Mouse (Mus musculus) embryonic facial prominence, embryonic 13.5 days (tissue): ENCODE results near the gene Ccnd3. TPM values are rescaled to one million over a fixed set of nuclear protein-coding genes. Genes with fewer than 3 reads are reported as not detected.

Source experiments
- ATAC-seq: fragments of 200-750 bp; cut with Nextera tagmentation; 2 replicates; pipeline ENCODE4 v1.8.0; 2017; ENCODE audit warnings: low read depth; ENCODE audit not compliant: insufficient number of reproducible peaks, insufficient read depth, low FRiP score, low TSS enrichment
- H3K27ac ChIP-seq: fragments of 300-500 bp; sonication (generic); 2 replicates; pipeline ENCODE4 v1.5.1; 2015; ENCODE audit warnings: moderate library complexity, mild to moderate bottlenecking, inconsistent platforms
- H3K27me3 ChIP-seq: fragments of 300-500 bp; sonication (generic); 2 replicates; pipeline ENCODE4 v1.6.1; 2015; ENCODE audit warnings: mild to moderate bottlenecking, inconsistent platforms
- H3K36me3 ChIP-seq: fragments of 300-500 bp; sonication (generic); 2 replicates; pipeline ENCODE4 v1.6.1; 2015; ENCODE audit warnings: mild to moderate bottlenecking, inconsistent platforms
- H3K4me1 ChIP-seq: fragments of 300-500 bp; sonication (generic); 2 replicates; pipeline ENCODE4 v1.6.1; 2015; ENCODE audit warnings: inconsistent platforms
- H3K4me2 ChIP-seq: fragments of 300-500 bp; sonication (generic); 2 replicates; pipeline ENCODE4 v1.6.1; 2015; ENCODE audit warnings: moderate library complexity, mild to moderate bottlenecking, inconsistent platforms
- H3K4me3 ChIP-seq: fragments of 300-500 bp; sonication (generic); 2 replicates; pipeline ENCODE4 v1.5.1; 2015; ENCODE audit warnings: mild to moderate bottlenecking, inconsistent platforms
- H3K9ac ChIP-seq: fragments of 300-500 bp; sonication (generic); 2 replicates; pipeline ENCODE4 v1.6.1; 2015; ENCODE audit warnings: mild to moderate bottlenecking, inconsistent platforms
- H3K9me3 ChIP-seq: fragments of 300-500 bp; sonication (generic); 2 replicates; pipeline ENCODE4 v1.6.1; 2016; ENCODE audit warnings: inconsistent platforms
- WGBS: fragments of 180-500 bp; shearing (Covaris S2); methylation state at CpG from one replicate; pipeline ENCODE4 v1.1.7; 2015; ENCODE audit warnings: mixed read lengths; 5-methylcytosine and 5-hydroxymethylcytosine counted together
- polyA plus RNA-seq: library from polyadenylated mRNA; unstranded; fragments of >200 nt; fragmentation: Nextera tagmentation; extraction: Ambion mirVana; gene quantifications from 2 replicates; pipeline ENCODE4 v1.2.1, GENCODE M21; 2015

Gene Ccnd3
- polyA plus RNA-seq, 1 experiment from 2014 or later, result 377 TPM

GRCm38 (mm10) chr17:47516232-47516631 is 11.4 kb downstream of the Ccnd3 start:
- peaks cover 2% of the 10 kb centered on the region; the same call in 1 of the 2 replicates for H3K36me3 ChIP-seq
- H3K4me2 ChIP-seq, result no peak overlapping the region
- H3K4me3 ChIP-seq, result no peak overlapping the region
- no peaks in the 10 kb centered on the region for H3K9me3 ChIP-seq
- ATAC-seq, result no peak
- no peak overlapping the region for H3K9ac ChIP-seq
- WGBS, result 91% methylated on average over 3 of the region's 3 CpGs
- no peak overlapping the region for H3K27ac ChIP-seq
- no peaks in the 10 kb centered on the region for H3K27me3 ChIP-seq
- H3K4me1 ChIP-seq, result peaks cover 48% of the 10 kb centered on the region

DNA sequence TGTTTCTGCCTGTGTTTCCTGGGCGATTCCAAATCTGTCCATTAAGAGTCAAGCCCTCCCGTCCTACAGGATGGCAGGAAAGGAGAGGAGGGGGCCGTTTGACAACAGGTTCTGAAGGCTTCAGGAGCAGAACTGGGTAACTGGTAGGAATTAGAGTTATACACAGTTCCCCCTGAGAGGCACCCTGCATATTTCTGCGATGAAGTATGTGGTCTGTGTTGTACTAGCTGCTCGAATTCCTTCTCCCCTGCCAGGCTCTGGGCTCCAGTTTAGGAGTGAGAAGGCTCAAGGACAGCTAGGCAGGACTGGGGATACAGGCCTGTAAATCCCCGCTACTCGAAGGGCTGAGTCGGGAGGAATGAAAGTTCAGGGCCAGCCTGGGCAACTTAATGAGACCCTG is 13.4 kb downstream of the Ccnd3 start:
- WGBS, result 21% methylated on average over 8 of the region's 8 CpGs
- H3K4me3 ChIP-seq, result no peak overlapping the region
- H3K27me3 ChIP-seq, result no peaks in the 10 kb centered on the region
- peak; percentile 43; the same call in 1 of the 2 replicates for ATAC-seq
- H3K9ac ChIP-seq, result peak overlapping the region; percentile 54
- peaks cover 2% of the 10 kb centered on the region; the same call in 1 of the 2 replicates for H3K36me3 ChIP-seq
- H3K9me3 ChIP-seq, result no peaks in the 10 kb centered on the region
- H3K4me1 ChIP-seq, result peaks cover 54% of the 10 kb centered on the region
- peak overlapping the region; percentile 35 for H3K4me2 ChIP-seq
- peak overlapping the region; percentile 95 for H3K27ac ChIP-seq

DNA sequence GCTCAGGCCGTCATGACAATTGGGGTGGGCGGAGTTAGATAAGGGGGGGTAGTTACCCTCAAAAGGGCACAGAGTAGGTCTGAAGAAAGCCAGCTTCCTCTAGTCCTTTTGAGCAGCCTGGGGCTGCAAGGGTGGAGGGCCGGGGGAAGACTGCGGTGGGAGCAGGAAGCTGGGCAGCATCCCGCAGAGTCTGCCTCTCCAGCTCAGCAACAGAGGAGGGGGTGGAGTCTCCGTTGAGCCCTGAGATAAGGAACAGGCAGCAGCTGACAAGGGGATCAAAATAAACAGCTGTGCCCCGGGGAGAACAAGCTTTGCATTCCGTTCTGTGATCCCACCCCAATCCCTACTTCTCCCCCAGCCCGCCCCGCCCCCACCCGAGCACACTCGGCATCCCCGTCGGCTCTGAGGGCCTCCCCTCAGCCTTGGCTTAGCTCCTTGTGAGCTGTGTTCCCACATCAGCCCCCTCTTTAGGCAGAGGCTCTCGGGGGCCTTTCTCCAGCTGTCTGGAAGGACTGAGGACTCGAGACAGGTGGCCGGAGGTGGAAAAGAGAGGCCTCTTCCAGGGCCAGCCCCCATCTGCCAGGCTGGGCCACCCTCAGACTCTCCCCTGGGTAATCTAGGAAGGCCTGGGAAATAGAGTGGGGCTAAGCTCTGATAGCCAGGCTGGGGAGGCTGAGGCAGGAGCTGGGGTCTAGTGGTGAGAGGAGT is 16.9 kb downstream of the Ccnd3 start:
- H3K27me3 ChIP-seq, result no peaks in the 10 kb centered on the region
- peak overlapping the region; percentile 96 for H3K27ac ChIP-seq
- peak overlapping the region; percentile 55 for H3K4me2 ChIP-seq
- H3K9ac ChIP-seq, result peak overlapping the region; percentile 64
- H3K4me3 ChIP-seq, result peak overlapping the region; percentile 25
- H3K4me1 ChIP-seq, result peaks cover 54% of the 10 kb centered on the region
- no peaks in the 10 kb centered on the region for H3K36me3 ChIP-seq
- WGBS, result 2% methylated on average over 16 of the region's 17 CpGs
- ATAC-seq, result peak; percentile 84
- H3K9me3 ChIP-seq, result no peaks in the 10 kb centered on the region

DNA sequence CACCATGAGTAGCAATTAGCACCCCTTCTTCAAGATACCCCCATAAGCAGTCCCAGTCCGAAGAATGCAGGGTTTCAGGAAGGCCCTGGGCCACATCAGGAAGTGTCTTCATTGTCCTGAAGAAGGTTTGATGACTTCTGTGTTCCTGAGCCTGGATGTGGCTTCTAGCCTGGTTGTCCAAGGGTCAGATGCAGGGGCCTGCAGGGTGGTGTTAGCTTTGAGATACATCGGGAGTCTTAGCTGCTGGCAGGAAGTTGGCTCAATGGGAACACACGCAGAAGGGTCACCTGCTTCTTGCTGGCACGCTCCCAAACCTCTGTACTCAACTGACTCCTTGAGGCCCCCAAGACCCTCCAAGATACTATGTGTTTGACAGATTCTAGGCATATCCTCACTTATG is 17.7 kb downstream of the Ccnd3 start:
- no peaks in the 10 kb centered on the region for H3K9me3 ChIP-seq
- H3K4me3 ChIP-seq, result no peak overlapping the region; the same call in 1 of the 2 replicates
- H3K27ac ChIP-seq, result peak overlapping the region; percentile 96
- H3K4me1 ChIP-seq, result peaks cover 59% of the 10 kb centered on the region
- peak overlapping the region; percentile 64 for H3K9ac ChIP-seq
- no peaks in the 10 kb centered on the region for H3K27me3 ChIP-seq
- WGBS, result 64% methylated on average over 4 of the region's 4 CpGs
- 0 out of 2 replicates have a peak overlapping the region, but pooled peaks have one; percentile 55 for H3K4me2 ChIP-seq
- no peaks in the 10 kb centered on the region for H3K36me3 ChIP-seq
- ATAC-seq, result no peak

DNA sequence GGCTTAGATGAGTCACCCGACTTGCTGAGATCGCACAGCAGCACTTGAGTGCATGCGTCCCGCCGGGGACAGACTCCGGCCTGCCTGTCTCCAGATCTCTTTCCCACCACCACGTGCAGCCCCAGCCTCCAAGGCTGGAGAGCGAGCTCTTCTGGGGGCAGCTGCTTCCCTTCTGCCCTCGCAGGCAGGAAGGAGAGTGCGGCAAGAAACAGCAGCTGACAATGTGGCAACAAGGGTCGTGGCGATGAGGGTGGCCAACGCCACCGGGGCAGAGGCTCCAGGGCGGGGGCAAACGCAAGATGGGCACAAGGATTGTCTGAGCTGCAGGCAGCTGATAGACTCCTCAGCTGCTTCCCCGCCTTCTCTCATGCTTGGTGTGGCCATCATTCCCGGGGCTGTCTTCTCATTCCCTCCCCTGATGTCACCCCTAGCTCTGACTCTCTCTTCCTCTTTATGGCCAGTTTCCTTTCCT is 18.4 kb downstream of the Ccnd3 start:
- Histone ChIP-seq H3K9ac (0 out of 2 replicates have a peak overlapping the region, but pooled peaks have one; percentile 22), H3K9me3 (no peaks in the 10 kb centered on the region), H3K4me3 (no peak overlapping the region), H3K36me3 (no peaks in the 10 kb centered on the region), H3K27ac (peak overlapping the region; percentile 96), H3K27me3 (no peaks in the 10 kb centered on the region), H3K4me1 (peaks cover 59% of the 10 kb centered on the region), H3K4me2 (no peak overlapping the region)
- ATAC-seq, result no peak
- 64% methylated on average over 18 of the region's 18 CpGs for WGBS

GRCm38 (mm10) chr17:47524055-47524454 is 19.2 kb downstream of the Ccnd3 start:
- H3K9me3 ChIP-seq, result no peaks in the 10 kb centered on the region
- H3K4me3 ChIP-seq, result no peak overlapping the region
- ATAC-seq, result no peak
- H3K4me1 ChIP-seq, result peaks cover 61% of the 10 kb centered on the region
- no peak overlapping the region for H3K4me2 ChIP-seq
- H3K27ac ChIP-seq, result no peak overlapping the region
- no peak overlapping the region for H3K9ac ChIP-seq
- no peaks in the 10 kb centered on the region for H3K27me3 ChIP-seq
- WGBS, result 78% methylated on average over 8 of the region's 8 CpGs
- no peaks in the 10 kb centered on the region for H3K36me3 ChIP-seq

DNA sequence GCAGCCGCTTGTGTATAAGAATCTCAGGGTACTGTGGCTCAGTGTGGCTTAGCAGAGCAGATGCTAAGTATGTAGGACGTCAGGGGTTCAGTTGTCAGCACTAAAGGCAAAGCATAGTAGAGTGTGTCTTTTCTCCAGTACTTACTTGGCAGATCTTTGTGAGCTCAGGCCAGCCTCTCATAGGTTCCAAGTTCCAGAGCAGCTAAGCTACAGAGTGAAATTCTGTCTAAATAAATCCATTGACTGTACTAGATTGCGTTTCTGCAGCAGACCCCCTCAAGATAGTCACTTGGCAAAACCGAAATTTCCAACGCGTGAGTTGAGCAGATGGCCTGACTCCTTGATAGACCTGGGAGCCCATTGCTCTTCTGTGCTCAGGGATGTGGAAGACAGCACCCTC is 20.1 kb downstream of the Ccnd3 start:
- H3K4me2 ChIP-seq, result no peak overlapping the region
- H3K36me3 ChIP-seq, result no peaks in the 10 kb centered on the region
- H3K27ac ChIP-seq, result no peak overlapping the region
- 89% methylated on average over 6 of the region's 6 CpGs for WGBS
- H3K4me3 ChIP-seq, result no peak overlapping the region
- H3K27me3 ChIP-seq, result no peaks in the 10 kb centered on the region
- peaks cover 57% of the 10 kb centered on the region for H3K4me1 ChIP-seq
- ATAC-seq, result no peak
- H3K9ac ChIP-seq, result no peak overlapping the region
- no peaks in the 10 kb centered on the region for H3K9me3 ChIP-seq

DNA sequence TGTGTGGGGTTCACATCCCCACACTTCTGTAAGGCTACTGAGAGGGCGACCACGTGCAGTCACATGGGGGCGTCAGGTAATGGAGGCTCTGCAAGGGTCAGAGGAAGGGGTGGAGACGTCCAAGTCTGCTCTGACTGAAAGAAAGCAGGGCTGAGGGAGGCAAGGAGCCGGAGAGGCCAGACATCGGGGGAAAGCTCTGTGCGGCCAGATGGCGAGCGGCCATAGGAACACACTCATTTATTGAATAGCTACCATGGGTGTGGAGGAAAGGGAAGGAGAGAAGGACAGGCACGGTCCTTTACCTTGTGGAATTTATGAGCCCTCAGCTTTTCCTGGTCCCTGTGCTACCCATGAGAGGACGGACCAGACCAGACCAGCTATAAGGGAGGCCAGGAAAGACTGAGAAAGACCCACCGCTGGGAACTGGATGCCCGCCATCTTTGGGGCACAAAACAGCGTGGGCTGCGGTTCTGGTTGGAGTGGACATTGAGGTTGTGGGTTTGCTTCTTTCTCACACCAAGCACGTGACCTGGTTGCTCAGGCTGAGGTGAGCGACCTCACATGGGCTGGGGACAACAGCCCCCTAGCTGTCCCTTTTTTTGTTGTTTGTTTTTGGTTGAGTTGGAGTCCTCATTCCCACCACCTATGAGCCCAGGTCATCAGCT is 22.1 kb downstream of the Ccnd3 start:
- peak overlapping the region; percentile 94 for H3K27ac ChIP-seq
- peak overlapping the region; percentile 12; the same call in 1 of the 2 replicates for H3K4me2 ChIP-seq
- no peak for ATAC-seq
- 86% methylated on average over 17 of the region's 17 CpGs for WGBS
- H3K9ac ChIP-seq, result peak overlapping the region; percentile 37; the same call in 1 of the 2 replicates
- H3K4me1 ChIP-seq, result peaks cover 51% of the 10 kb centered on the region
- no peaks in the 10 kb centered on the region for H3K36me3 ChIP-seq
- H3K4me3 ChIP-seq, result no peak overlapping the region
- no peaks in the 10 kb centered on the region for H3K27me3 ChIP-seq
- H3K9me3 ChIP-seq, result no peaks in the 10 kb centered on the region

- peak overlapping the region; percentile 37 for H3K9ac ChIP-seq
- WGBS, result 34% methylated on average over 10 of the region's 10 CpGs
- peak overlapping the region; percentile 12 for H3K4me2 ChIP-seq
- ATAC-seq, result peak; percentile 64
- peak overlapping the region; percentile 94 for H3K27ac ChIP-seq
- H3K4me3 ChIP-seq, result no peak overlapping the region
- peaks cover 44% of the 10 kb centered on the region for H3K4me1 ChIP-seq
- H3K27me3 ChIP-seq, result no peaks in the 10 kb centered on the region
- H3K36me3 ChIP-seq, result no peaks in the 10 kb centered on the region
- no peaks in the 10 kb centered on the region for H3K9me3 ChIP-seq
Observed at GRCm38 (mm10) chr17:47527581-47528300, 22.9 kb downstream of the Ccnd3 start.

DNA sequence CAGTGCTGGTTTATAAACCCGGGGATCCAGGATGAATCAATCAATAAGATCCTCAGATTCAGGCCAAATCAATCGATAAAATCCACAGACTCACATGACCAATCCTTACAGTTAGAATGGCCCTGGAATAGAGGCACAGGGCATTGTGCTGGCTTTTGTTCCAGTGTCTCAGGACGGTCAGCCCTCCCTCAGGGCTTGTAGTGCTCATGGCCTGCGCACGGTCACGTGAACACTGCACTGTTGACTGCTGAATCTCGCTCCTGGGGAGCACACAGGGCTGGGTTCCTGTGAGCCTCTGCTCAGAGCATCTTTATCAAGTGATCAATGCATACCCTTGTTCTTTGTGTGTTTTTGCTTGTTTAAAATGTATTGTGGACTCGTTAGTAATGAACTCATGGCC is 24.1 kb downstream of the Ccnd3 start:
- ATAC-seq, result no peak
- H3K9me3 ChIP-seq, result no peaks in the 10 kb centered on the region
- H3K27me3 ChIP-seq, result no peaks in the 10 kb centered on the region
- H3K9ac ChIP-seq, result 0 out of 2 replicates have a peak overlapping the region, but pooled peaks have one; percentile 36
- no peaks in the 10 kb centered on the region for H3K36me3 ChIP-seq
- 49% methylated on average over 8 of the region's 8 CpGs for WGBS
- no peak overlapping the region for H3K4me3 ChIP-seq
- no peak overlapping the region for H3K4me2 ChIP-seq
- H3K4me1 ChIP-seq, result peaks cover 34% of the 10 kb centered on the region
- no peak overlapping the region; the same call in 1 of the 2 replicates for H3K27ac ChIP-seq

DNA sequence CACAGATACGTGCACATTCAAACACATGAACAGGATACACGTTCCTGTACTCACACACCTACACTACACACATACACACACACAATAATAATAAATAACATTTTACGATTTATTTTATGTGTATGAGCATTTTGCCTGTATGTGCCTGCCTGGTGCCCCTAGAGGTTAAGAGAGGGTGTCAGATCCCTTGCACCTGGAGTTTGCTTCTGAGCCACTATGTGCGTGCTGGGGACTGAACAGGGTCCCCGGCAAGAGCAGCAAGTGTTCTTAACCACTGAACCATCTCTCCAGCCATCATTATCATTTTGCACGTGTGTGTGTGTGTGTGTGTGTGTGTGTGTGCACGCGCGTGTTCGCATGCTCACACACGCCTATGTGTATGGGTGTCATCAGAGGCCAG is 24.7 kb downstream of the Ccnd3 start:
- H3K27me3 ChIP-seq, result no peaks in the 10 kb centered on the region
- 89% methylated on average over 11 of the region's 11 CpGs for WGBS
- no peak overlapping the region for H3K27ac ChIP-seq
- ATAC-seq, result no peak
- no peak overlapping the region for H3K9ac ChIP-seq
- no peaks in the 10 kb centered on the region for H3K36me3 ChIP-seq
- H3K4me2 ChIP-seq, result no peak overlapping the region
- peaks cover 34% of the 10 kb centered on the region for H3K4me1 ChIP-seq
- H3K9me3 ChIP-seq, result no peaks in the 10 kb centered on the region
- H3K4me3 ChIP-seq, result no peak overlapping the region
